Mouse (Mus musculus) c-Kit-negative CD71-positive TER-119-positive erythroid progenitor cells, embryonic 14.5 days (primary cell): ENCODE measurements around the gene Eml2.

Source experiments
- DNase-seq: peaks from one replicate; pipeline ENCODE4 v3.0.0-alpha.2; 2013; ENCODE audit warnings: low read depth, low spot score

The Eml2 gene

GRCm38 (mm10) chr7:19162928-19163327, 13.3 kb upstream of the Eml2 start:
- no peak for DNase-seq

GRCm38 (mm10) chr7:19163752-19164151, 12.5 kb upstream of the Eml2 start:
- DNase-seq: no peak

- DNase-seq: no peak
These were observed 12.0 kb upstream of the Eml2 start for GRCm38 (mm10) chr7:19164189-19164588.

- peak; percentile 44 for DNase-seq
These were observed 11.2 kb upstream of the Eml2 start for GRCm38 (mm10) chr7:19164978-19165377.

GRCm38 (mm10) chr7:19165656-19166423, 10.4 kb upstream of the Eml2 start, which contains the start of gene Gipr:
TSS of gene Gipr (minus strand) at chr7:19166127.
- DNase-seq: no peak

GRCm38 (mm10) chr7:19166990-19167389, 9.2 kb upstream of the Eml2 start:
- DNase-seq: no peak

- DNase-seq: no peak
These were observed 6.7 kb upstream of the Eml2 start for GRCm38 (mm10) chr7:19169506-19169905.

- no peak for DNase-seq
These were observed 6.1 kb upstream of the Eml2 start for GRCm38 (mm10) chr7:19170142-19170541.

GRCm38 (mm10) chr7:19171831-19172230, 4.4 kb upstream of the Eml2 start:
- DNase-seq: no peak

- DNase-seq: no peak
These were observed 3.3 kb upstream of the Eml2 start for GRCm38 (mm10) chr7:19172874-19173273.

- DNase-seq: no peak
These were observed 311 bp downstream of the Eml2 start for GRCm38 (mm10) chr7:19176516-19176947.

GRCm38 (mm10) chr7:19177216-19177615, 995 bp downstream of the Eml2 start:
- DNase-seq: no peak

- DNase-seq: no peak
These were observed 1.8 kb downstream of the Eml2 start for GRCm38 (mm10) chr7:19178035-19178434.

GRCm38 (mm10) chr7:19178443-19179092, 2.3 kb downstream of the Eml2 start:
- DNase-seq: peak; percentile 62

- DNase-seq: no peak
These were observed 3.0 kb downstream of the Eml2 start for GRCm38 (mm10) chr7:19179173-19179572.

- peak; percentile 37 for DNase-seq
These were observed 3.7 kb downstream of the Eml2 start for GRCm38 (mm10) chr7:19179936-19180335.

- DNase-seq: no peak
These were observed 4.7 kb downstream of the Eml2 start for GRCm38 (mm10) chr7:19180862-19181429.

GRCm38 (mm10) chr7:19184250-19184649, 8.0 kb downstream of the Eml2 start:
- DNase-seq: no peak

GRCm38 (mm10) chr7:19184758-19185157, 8.5 kb downstream of the Eml2 start:
- DNase-seq: no peak

- DNase-seq: no peak
These were observed 18.5 kb downstream of the Eml2 start for GRCm38 (mm10) chr7:19194676-19195075.

- DNase-seq: no peak
These were observed 20.5 kb downstream of the Eml2 start for GRCm38 (mm10) chr7:19196676-19197075.

- DNase-seq: peak; percentile 34
These were observed 21.8 kb downstream of the Eml2 start for GRCm38 (mm10) chr7:19197985-19198384.

- DNase-seq: no peak
These were observed 25.4 kb downstream of the Eml2 start for GRCm38 (mm10) chr7:19201660-19202059.
